Mouse (Mus musculus) left cerebral cortex, postnatal 14 days (tissue): ENCODE results near the gene Rcl1. TPM values are rescaled to one million over a fixed set of nuclear protein-coding genes. Genes with fewer than 3 reads are reported as not detected.

Experiments
- DNase-seq, 2 experiments: peaks; one replicate each; pipeline ENCODE4 v3.0.0; 2021 to 2022; ENCODE audit warnings: low spot score in 2 of 2, mixed read lengths in 1 of 2
- intact Hi-C: fragments of 180-260 bp; cut with DNase I; formaldehyde crosslinking; loops from one replicate; pipeline ENCODE4 v1.15.1; 2025
- total RNA-seq, 2 experiments: library from RNA; stranded (reverse); gene quantifications; 2 replicates each; pipeline ENCODE4 v1.2.3; 2021

Rcl1 gene
- total RNA-seq, 2 experiments from 2014 or later: 12.7 to 15.6 TPM

GRCm38 (mm10) chr19:29102098-29102497 is 923 bp downstream of the Rcl1 start:
- no peak for DNase-seq
- intact Hi-C loops: loop anchor here (10.0 kb wide), 1 partner anchor 153 kb away; the partner anchor contains the start of gene Jak2

GRCm38 (mm10) chr19:29105816-29106215 is 4.6 kb downstream of the Rcl1 start:
- intact Hi-C loops: loop anchor here (10.0 kb wide), 1 partner anchor 149 kb away; the partner anchor contains the start of gene Jak2
- DNase-seq: no peak

GRCm38 (mm10) chr19:29106261-29106660 is 5.1 kb downstream of the Rcl1 start:
- DNase-seq: no peak
- intact Hi-C loops: loop anchor here (10.0 kb wide), 1 partner anchor 149 kb away; the partner anchor contains the start of gene Jak2

- intact Hi-C loops: no loop called here
- no peak for DNase-seq
These were observed 11.5 kb downstream of the Rcl1 start for GRCm38 (mm10) chr19:29112662-29113061.

- intact Hi-C loops: no loop called here
- no peak for DNase-seq
These were observed 12.8 kb downstream of the Rcl1 start for GRCm38 (mm10) chr19:29113746-29114649.

GRCm38 (mm10) chr19:29116796-29117195 is 15.6 kb downstream of the Rcl1 start:
- intact Hi-C loops: no loop called here
- no peak for DNase-seq

GRCm38 (mm10) chr19:29118196-29118595 is 17.0 kb downstream of the Rcl1 start:
- intact Hi-C loops: no loop called here
- no peak for DNase-seq

GRCm38 (mm10) chr19:29120311-29120710 is 19.1 kb downstream of the Rcl1 start:
- no peak for DNase-seq
- intact Hi-C loops: no loop called here

- intact Hi-C loops: no loop called here
- no peak for DNase-seq
These were observed 20.2 kb downstream of the Rcl1 start for GRCm38 (mm10) chr19:29121394-29121793.

GRCm38 (mm10) chr19:29124886-29125585 is 23.9 kb downstream of the Rcl1 start:
- no peak for DNase-seq
- intact Hi-C loops: no loop called here

- DNase-seq: no peak
- intact Hi-C loops: no loop called here
These were observed 25.3 kb downstream of the Rcl1 start for GRCm38 (mm10) chr19:29126347-29127015.

GRCm38 (mm10) chr19:29127331-29127730 is 26.2 kb downstream of the Rcl1 start:
- no peak for DNase-seq
- intact Hi-C loops: no loop called here

- intact Hi-C loops: no loop called here
- no peak for DNase-seq
These were observed 27.0 kb downstream of the Rcl1 start for GRCm38 (mm10) chr19:29128217-29128616.

- DNase-seq: no peak
- intact Hi-C loops: no loop called here
These were observed 28.4 kb downstream of the Rcl1 start for GRCm38 (mm10) chr19:29129551-29129950.

- peak in 1 of 2 experiments; percentile 26 for DNase-seq
- intact Hi-C loops: no loop called here
These were observed 30.0 kb downstream of the Rcl1 start for GRCm38 (mm10) chr19:29131171-29131570.

GRCm38 (mm10) chr19:29134293-29134692 is 33.1 kb downstream of the Rcl1 start:
- DNase-seq: no peak
- intact Hi-C loops: no loop called here

GRCm38 (mm10) chr19:29135172-29135736 is 34.1 kb downstream of the Rcl1 start:
- no peak for DNase-seq
- intact Hi-C loops: no loop called here

GRCm38 (mm10) chr19:29138546-29139270 is 37.5 kb downstream of the Rcl1 start:
- DNase-seq: no peak
- intact Hi-C loops: no loop called here
